Mouse (Mus musculus) liver, embryonic 15.5 days (tissue): ENCODE measurements around the gene Zfpm1. TPM values are rescaled to one million over a fixed set of nuclear protein-coding genes. Genes with fewer than 3 reads are reported as not detected.

Experiments
- ATAC-seq: fragments of 200-750 bp; cut with Nextera tagmentation; 2 replicates; pipeline ENCODE4 v1.8.0; 2017; ENCODE audit warnings: moderate number of reproducible peaks, mild to moderate bottlenecking, moderate library complexity; ENCODE audit not compliant: insufficient read depth
- H3K27ac ChIP-seq: fragments of 300-500 bp; sonication (generic); replicated peaks from 2 replicates; pipeline ENCODE4 v1.5.1; 2015; ENCODE audit warnings: mild to moderate bottlenecking, inconsistent platforms
- H3K27me3 ChIP-seq: fragments of 300-500 bp; sonication (generic); 2 replicates; pipeline ENCODE4 v1.6.1; 2015; ENCODE audit warnings: mild to moderate bottlenecking, inconsistent platforms
- H3K36me3 ChIP-seq: fragments of 300-500 bp; sonication (generic); replicated peaks from 2 replicates; pipeline ENCODE4 v1.6.1; 2015; ENCODE audit warnings: moderate library complexity, mild to moderate bottlenecking, inconsistent platforms
- H3K4me1 ChIP-seq: fragments of 300-500 bp; sonication (generic); replicated peaks from 2 replicates; pipeline ENCODE4 v1.6.1; 2015; ENCODE audit warnings: inconsistent platforms
- H3K4me2 ChIP-seq: fragments of 300-500 bp; sonication (generic); 2 replicates; pipeline ENCODE4 v1.6.1; 2015; ENCODE audit warnings: moderate library complexity, mild to moderate bottlenecking, inconsistent platforms
- H3K4me3 ChIP-seq: fragments of 300-500 bp; sonication (generic); replicated peaks from 2 replicates; pipeline ENCODE4 v1.5.1; 2015; ENCODE audit warnings: mild to moderate bottlenecking, inconsistent platforms
- H3K9ac ChIP-seq: fragments of 300-500 bp; sonication (generic); 2 replicates; pipeline ENCODE4 v1.6.1; 2015; ENCODE audit warnings: moderate library complexity, mild to moderate bottlenecking, inconsistent platforms
- H3K9me3 ChIP-seq: fragments of 300-500 bp; sonication (generic); replicated peaks from 2 replicates; pipeline ENCODE4 v1.6.1; 2016; ENCODE audit warnings: inconsistent platforms
- WGBS: fragments of 180-500 bp; shearing (Covaris S2); methylation state at CpG from one replicate; pipeline ENCODE4 v1.1.7; 2015; ENCODE audit warnings: mixed read lengths; ENCODE audit not compliant: insufficient replicate concordance; 5-methylcytosine and 5-hydroxymethylcytosine counted together
- polyA plus RNA-seq: library from polyadenylated mRNA; unstranded; fragments of >200 nt; fragmentation: Nextera tagmentation; extraction: Ambion mirVana; gene quantifications from 2 replicates; pipeline ENCODE4 v1.2.1, GENCODE M21; 2015

The Zfpm1 gene
- polyA plus RNA-seq, 1 experiment from 2014 or later = 12.0 TPM

- peak overlapping the region; percentile 33; the same call in 1 of the 2 replicates for H3K4me2 ChIP-seq
- H3K4me1 ChIP-seq = peaks cover 68% of the 10 kb centered on the region
- WGBS = 82% methylated on average over 81 of the region's 81 CpGs
- peaks cover 86% of the 10 kb centered on the region for H3K36me3 ChIP-seq
- ATAC-seq = no peak
- H3K27ac ChIP-seq = no peak overlapping the region
- no peaks in the 10 kb centered on the region for H3K27me3 ChIP-seq
- H3K9ac ChIP-seq = no peak overlapping the region
- 0 out of 2 replicates have a peak overlapping the region, but pooled peaks have one; percentile 7 for H3K4me3 ChIP-seq
- H3K9me3 ChIP-seq = peaks cover 18% of the 10 kb centered on the region
Measured at GRCm38 (mm10) chr8:122336251-122336910, 54.4 kb downstream of the Zfpm1 start.

GRCm38 (mm10) chr8:122338852-122339251 is 56.9 kb downstream of the Zfpm1 start:
- H3K36me3 ChIP-seq = peaks cover 63% of the 10 kb centered on the region
- 76% methylated on average over 6 of the region's 6 CpGs for WGBS
- H3K4me3 ChIP-seq = no peak overlapping the region
- H3K27ac ChIP-seq = no peak overlapping the region
- H3K27me3 ChIP-seq = peaks cover 21% of the 10 kb centered on the region
- peaks cover 72% of the 10 kb centered on the region for H3K4me1 ChIP-seq
- H3K4me2 ChIP-seq = no peak overlapping the region
- H3K9me3 ChIP-seq = peaks cover 18% of the 10 kb centered on the region
- no peak for ATAC-seq
- H3K9ac ChIP-seq = no peak overlapping the region

DNA sequence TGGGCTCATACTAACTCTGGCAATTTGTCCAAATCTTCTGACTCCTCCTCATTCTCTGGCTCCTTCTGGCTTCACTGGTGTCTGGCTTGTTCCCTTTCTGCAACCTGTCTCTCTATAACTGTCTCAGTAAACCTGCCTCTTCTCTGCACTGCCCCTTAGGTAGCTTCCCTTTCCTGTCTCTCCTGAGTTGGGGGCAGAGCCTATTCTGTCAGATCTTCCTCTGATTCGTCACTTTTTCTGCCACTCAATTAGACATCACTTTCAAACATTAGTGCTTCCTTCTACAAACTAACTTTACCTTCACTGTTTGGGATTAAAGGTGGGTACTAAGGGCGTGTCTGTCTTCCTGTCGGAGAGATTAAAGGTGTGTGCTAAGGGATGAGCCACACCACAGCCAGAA is 58.8 kb downstream of the Zfpm1 start:
- 77% methylated on average over 3 of the region's 3 CpGs for WGBS
- peak overlapping the region; percentile 45; the same call in 1 of the 2 replicates for H3K27ac ChIP-seq
- H3K4me1 ChIP-seq = peaks cover 90% of the 10 kb centered on the region
- no peak for ATAC-seq
- H3K27me3 ChIP-seq = peaks cover 21% of the 10 kb centered on the region
- peaks cover 12% of the 10 kb centered on the region for H3K9me3 ChIP-seq
- peaks cover 44% of the 10 kb centered on the region for H3K36me3 ChIP-seq
- H3K9ac ChIP-seq = no peak overlapping the region
- no peak overlapping the region for H3K4me2 ChIP-seq
- H3K4me3 ChIP-seq = no peak overlapping the region

GRCm38 (mm10) chr8:122341790-122342189 is 59.8 kb downstream of the Zfpm1 start:
- Histone ChIP-seq H3K4me2 (no peak overlapping the region), H3K4me1 (peaks cover 83% of the 10 kb centered on the region), H3K4me3 (no peak overlapping the region), H3K9me3 (peaks cover 1% of the 10 kb centered on the region; the same call in 1 of the 2 replicates), H3K27ac (peak overlapping the region; percentile 19; the same call in 1 of the 2 replicates), H3K9ac (no peak overlapping the region), H3K27me3 (peaks cover 21% of the 10 kb centered on the region), H3K36me3 (peaks cover 33% of the 10 kb centered on the region)
- WGBS = 53% methylated on average over 6 of the region's 6 CpGs
- ATAC-seq = 0 out of 2 replicates have a peak, but pooled peaks have one; percentile 3

DNA sequence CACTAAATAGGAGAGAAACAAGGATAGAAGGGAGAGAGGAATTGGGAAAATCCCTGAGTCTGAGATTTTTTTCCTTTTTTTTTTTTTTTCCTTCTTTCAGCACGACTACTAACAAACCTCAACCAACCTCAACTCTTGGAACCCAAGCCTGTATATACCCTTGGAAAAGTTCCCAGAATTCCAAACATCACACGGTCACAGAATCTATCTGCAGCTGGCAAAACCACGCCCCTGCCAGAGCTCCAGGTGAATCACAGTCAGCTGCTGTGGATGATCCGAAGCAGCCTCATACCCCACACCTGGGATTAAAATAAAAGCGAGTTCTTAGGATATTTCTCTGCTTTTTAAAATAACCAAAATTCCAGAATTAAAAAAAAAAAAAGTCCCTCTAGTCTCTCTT is 60.4 kb downstream of the Zfpm1 start:
- H3K27ac ChIP-seq = 0 out of 2 replicates have a peak overlapping the region, but pooled peaks have one; percentile 25
- no peak overlapping the region for H3K4me3 ChIP-seq
- no peak overlapping the region; the same call in 1 of the 2 replicates for H3K9ac ChIP-seq
- ATAC-seq = no peak
- WGBS = 45% methylated on average over 5 of the region's 5 CpGs
- peaks cover 80% of the 10 kb centered on the region for H3K4me1 ChIP-seq
- peaks cover 28% of the 10 kb centered on the region for H3K36me3 ChIP-seq
- H3K4me2 ChIP-seq = peak overlapping the region; percentile 68
- H3K27me3 ChIP-seq = peaks cover 21% of the 10 kb centered on the region
- no peaks in the 10 kb centered on the region for H3K9me3 ChIP-seq

GRCm38 (mm10) chr8:122342806-122343209 is 60.9 kb downstream of the Zfpm1 start:
- no peaks in the 10 kb centered on the region for H3K9me3 ChIP-seq
- H3K36me3 ChIP-seq = peaks cover 23% of the 10 kb centered on the region
- peaks cover 80% of the 10 kb centered on the region for H3K4me1 ChIP-seq
- H3K27me3 ChIP-seq = peaks cover 21% of the 10 kb centered on the region
- peak; percentile 13; the same call in 1 of the 2 replicates for ATAC-seq
- H3K4me3 ChIP-seq = peak overlapping the region; percentile 38; the same call in 1 of the 2 replicates
- peak overlapping the region; percentile 25 for H3K27ac ChIP-seq
- H3K4me2 ChIP-seq = peak overlapping the region; percentile 68
- 2% methylated on average over 9 of the region's 9 CpGs for WGBS
- peak overlapping the region; percentile 45; the same call in 1 of the 2 replicates for H3K9ac ChIP-seq

GRCm38 (mm10) chr8:122343341-122343740 is 61.4 kb downstream of the Zfpm1 start:
- Histone ChIP-seq H3K4me1 (peaks cover 80% of the 10 kb centered on the region), H3K27me3 (peaks cover 21% of the 10 kb centered on the region), H3K36me3 (peaks cover 18% of the 10 kb centered on the region), H3K9me3 (no peaks in the 10 kb centered on the region), H3K4me3 (peak overlapping the region; percentile 38), H3K9ac (peak overlapping the region; percentile 45), H3K27ac (peak overlapping the region; percentile 25), H3K4me2 (peak overlapping the region; percentile 68)
- WGBS = 6% methylated on average over 11 of the region's 11 CpGs
- ATAC-seq = no peak

- peak overlapping the region; percentile 25 for H3K27ac ChIP-seq
- H3K36me3 ChIP-seq = peaks cover 14% of the 10 kb centered on the region
- H3K9me3 ChIP-seq = no peaks in the 10 kb centered on the region
- peaks cover 81% of the 10 kb centered on the region for H3K4me1 ChIP-seq
- peaks cover 21% of the 10 kb centered on the region for H3K27me3 ChIP-seq
- peak overlapping the region; percentile 45 for H3K9ac ChIP-seq
- peak overlapping the region; percentile 38 for H3K4me3 ChIP-seq
- ATAC-seq = peak; percentile 50
- 0% methylated on average over 14 of the region's 14 CpGs for WGBS
- H3K4me2 ChIP-seq = peak overlapping the region; percentile 68
Measured at GRCm38 (mm10) chr8:122343758-122344157, 61.8 kb downstream of the Zfpm1 start.

DNA sequence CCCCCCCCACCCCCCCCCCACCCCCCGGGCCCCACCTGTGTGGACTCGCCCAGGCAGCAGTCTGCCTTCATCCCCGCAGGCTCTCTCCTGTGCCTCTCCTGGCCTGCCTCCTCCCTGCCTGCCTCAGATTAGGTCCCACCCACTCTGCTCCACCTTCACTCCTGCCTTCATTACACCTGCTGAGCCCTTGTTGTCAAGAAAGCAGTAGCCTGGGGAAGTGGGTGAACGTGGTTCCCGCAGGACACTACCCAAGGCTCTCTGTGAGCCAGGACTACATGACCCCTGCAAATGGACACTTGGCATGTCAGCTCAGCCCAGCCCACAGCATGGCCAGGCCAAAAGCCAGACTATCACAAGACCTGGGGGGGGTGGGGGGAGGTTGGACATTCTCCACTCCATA is 62.3 kb downstream of the Zfpm1 start:
- Histone ChIP-seq H3K27me3 (peaks cover 21% of the 10 kb centered on the region), H3K4me1 (peaks cover 81% of the 10 kb centered on the region), H3K9me3 (no peaks in the 10 kb centered on the region), H3K4me2 (peak overlapping the region; percentile 68), H3K36me3 (peaks cover 9% of the 10 kb centered on the region), H3K9ac (no peak overlapping the region; the same call in 1 of the 2 replicates), H3K4me3 (peak overlapping the region; percentile 38; the same call in 1 of the 2 replicates), H3K27ac (no peak overlapping the region; the same call in 1 of the 2 replicates)
- peak; percentile 77 for ATAC-seq
- 8% methylated on average over 2 of the region's 5 CpGs for WGBS

GRCm38 (mm10) chr8:122345181-122346095 is 63.5 kb downstream of the Zfpm1 start:
- H3K4me3 ChIP-seq = no peak overlapping the region
- WGBS = 32% methylated on average over 12 of the region's 12 CpGs
- H3K36me3 ChIP-seq = no peaks in the 10 kb centered on the region
- no peaks in the 10 kb centered on the region for H3K9me3 ChIP-seq
- H3K9ac ChIP-seq = no peak overlapping the region
- H3K27ac ChIP-seq = peak overlapping the region; percentile 64
- no peak for ATAC-seq
- peaks cover 85% of the 10 kb centered on the region for H3K4me1 ChIP-seq
- H3K4me2 ChIP-seq = peak overlapping the region; percentile 12; the same call in 1 of the 2 replicates
- peaks cover 21% of the 10 kb centered on the region for H3K27me3 ChIP-seq
